In genomic region chr5:120136236-120136675, GRCm38 (mm10) we compare ENCODE assay signal across 10 mouse cellular contexts. TPM values are rescaled to one million over a fixed set of nuclear protein-coding genes. Genes with fewer than 3 reads are reported as not detected.
DNase-seq lines count a peak whose midpoint lies in the region; ATAC-seq lines count a peak whose summit lies in the region.
"Had no signal": no experiment of that assay in that cellular context is flagged by ENCODE, and none has a peak within 500 bp of the region (broad histone marks: within the 10 kb centered on the region; RNA-seq: fewer than 3 reads in every experiment).

No protein-coding gene starts in this region.

- 8% methylated on average over 10 of the region's 10 CpGs for WGBS in heart, embryonic 11.5 days (ENCODE audit: insufficient replicate concordance)
- 18% methylated on average over 10 of the region's 10 CpGs for WGBS in midbrain, embryonic 16.5 days

- 0 out of 2 replicates have a peak overlapping the region, but pooled peaks have one; percentile 2 for H3K4me3 ChIP-seq in heart, embryonic 11.5 days (ENCODE audit: low read depth, low read length)
- no peak overlapping the region for H3K4me3 ChIP-seq in midbrain, embryonic 16.5 days (ENCODE audit: low read depth, low read length)

- ATAC-seq in heart, embryonic 11.5 days (replicated peaks; ENCODE audit: insufficient number of reproducible peaks, low FRiP score, low TSS enrichment), result peak; percentile 72
- ATAC-seq in midbrain, embryonic 16.5 days, result peak; percentile 46; the same call in 1 of the 2 replicates

- no peak for DNase-seq in heart, postnatal 10 days
- peak; percentile 86 for DNase-seq in c-Kit-positive CD71-positive TER-119-negative erythroid progenitor cells, embryonic 14.5 days (ENCODE audit: low read depth)
- DNase-seq in liver, result peak; percentile 94
- DNase-seq in cerebellum, adult 18-20 months, result no peak
- DNase-seq in gastrocnemius, postnatal 25 days, result no peak
- DNase-seq in right cerebral cortex, adult 2 months (ENCODE audit: low spot score in 2 of 2), result no peak
- DNase-seq: kidney, postnatal 14 days; left cerebral cortex, postnatal 4 days had no signal

- intact Hi-C loops in heart, postnatal 10 days (cut with DNase I), result no loop called here

- H3K27me3 ChIP-seq in heart, embryonic 11.5 days (ENCODE audit: control insufficient read depth, insufficient read depth, low read length), result no peaks in the 10 kb centered on the region
- no peaks in the 10 kb centered on the region for H3K27me3 ChIP-seq in midbrain, embryonic 16.5 days (ENCODE audit: control insufficient read depth, insufficient read depth, low read depth, low read length)

- peaks cover 25% of the 10 kb centered on the region for H3K4me1 ChIP-seq in heart, embryonic 11.5 days (ENCODE audit: control insufficient read depth, insufficient read depth, low read length)
- peaks cover 10% of the 10 kb centered on the region for H3K4me1 ChIP-seq in midbrain, embryonic 16.5 days (ENCODE audit: control insufficient read depth, insufficient read depth, low read length)

- peaks cover 11% of the 10 kb centered on the region; the same call in 1 of the 2 replicates for H3K36me3 ChIP-seq in heart, embryonic 11.5 days (ENCODE audit: control insufficient read depth, insufficient read depth, low read length)
- 0 out of 2 replicates have a peak, but pooled peaks cover 4% of the 10 kb centered on the region for H3K36me3 ChIP-seq in midbrain, embryonic 16.5 days (ENCODE audit: control insufficient read depth, insufficient read depth, low read length)

- peak overlapping the region; percentile 47 for H3K4me2 ChIP-seq in heart, embryonic 11.5 days
- no peak overlapping the region for H3K4me2 ChIP-seq in midbrain, embryonic 16.5 days (ENCODE audit: low read length)

- H3K9ac ChIP-seq in heart, embryonic 11.5 days (ENCODE audit: low read depth, low read length), result peak overlapping the region; percentile 40
- 0 out of 2 replicates have a peak overlapping the region, but pooled peaks have one; percentile 2 for H3K9ac ChIP-seq in midbrain, embryonic 16.5 days (ENCODE audit: low read depth, low read length)

- no peaks in the 10 kb centered on the region for H3K9me3 ChIP-seq in heart, embryonic 11.5 days (replicated peaks; ENCODE audit: control insufficient read depth, low read length)
- H3K9me3 ChIP-seq in midbrain, embryonic 16.5 days (replicated peaks; ENCODE audit: control insufficient read depth, low read length, poor library complexity, severe bottlenecking), result no peaks in the 10 kb centered on the region

- H3K27ac ChIP-seq in heart, embryonic 11.5 days (ENCODE audit: low read depth, low read length), result peak overlapping the region; percentile 67
- peak overlapping the region; percentile 48 for H3K27ac ChIP-seq in midbrain, embryonic 16.5 days (ENCODE audit: low read length)

RNA-seq across cellular contexts. Expression of gene Rbm19, which starts 20.0 kb away (rescaled TPM):
- polyA plus RNA-seq in heart, embryonic 11.5 days (2014; fragmentation: Nextera tagmentation; extraction: Ambion mirVana), result 13.5 and 15.8 TPM in 2 replicates
- total RNA-seq in heart, postnatal 10 days (2021), result 10 to 100 TPM; 23.0 to 26.7 TPM
- 18.7 and 19.3 TPM in 2 replicates for polyA plus RNA-seq in midbrain, embryonic 16.5 days (2015; fragmentation: Nextera tagmentation; extraction: Ambion mirVana)
- total RNA-seq in gastrocnemius, postnatal 25 days (2021), result 10 to 100 TPM; 16.8 to 18.5 TPM

Comparison
In these comparisons a context has a peak if more than half of its experiments do, and no peak if none do; other contexts are left out.
1. DNase-seq: peak in c-Kit-positive CD71-positive TER-119-negative erythroid progenitor cells, embryonic 14.5 days (single experiment) and liver (single experiment); none in heart, postnatal 10 days (0 of 2), cerebellum, adult 18-20 months (0 of 2), gastrocnemius, postnatal 25 days (single experiment) and right cerebral cortex, adult 2 months (0 of 2).